Mouse (Mus musculus) megakaryocyte, embryonic 14.5 days (primary cell): Measurements from ENCODE around the gene Prkce. TPM values are rescaled to one million over a fixed set of nuclear protein-coding genes. Genes with fewer than 3 reads are reported as not detected.

Source experiments
- H3K27me3 ChIP-seq: replicated peaks from 2 replicates; pipeline ENCODE3; 2012; ENCODE audit warnings: inconsistent platforms
- H3K36me3 ChIP-seq: replicated peaks from 2 replicates; pipeline ENCODE3; 2012; ENCODE audit warnings: low read length, inconsistent platforms, mixed read lengths
- H3K4me1 ChIP-seq: 2 replicates; pipeline ENCODE4 v1.6.1; 2012; ENCODE audit warnings: inconsistent platforms
- H3K4me3 ChIP-seq: replicated peaks from 2 replicates; pipeline ENCODE3; 2012; ENCODE audit warnings: moderate library complexity, mild to moderate bottlenecking, inconsistent platforms
- H3K9me3 ChIP-seq: 2 replicates; pipeline ENCODE4 v1.6.1; 2012; ENCODE audit warnings: inconsistent platforms
- FLI1 ChIP-seq: IDR thresholded peaks from 2 replicates; pipeline ENCODE4 v1.6.1; 2012; ENCODE audit warnings: low read length, inconsistent platforms, mixed read lengths
- GATA1 ChIP-seq: IDR thresholded peaks from 3 replicates; pipeline ENCODE4 v1.6.1; 2012; ENCODE audit warnings: mixed read lengths, low read length, inconsistent platforms, borderline replicate concordance
- polyA plus RNA-seq: library from polyadenylated mRNA; stranded (reverse); fragments of >175 nt; gene quantifications from 2 replicates; pipeline ENCODE4 v1.2.3, GENCODE M21; 2012; ENCODE audit warnings: low replicate concordance; ENCODE audit not compliant: insufficient read depth

Gene Prkce
- polyA plus RNA-seq, 1 experiment: 7.3 TPM

GRCm38 (mm10) chr17:86445420-86445720 is 277.8 kb downstream of the Prkce start:
- TF ChIP-seq GATA1: no peak
- TF ChIP-seq FLI1: no peak
- peak overlapping the region; percentile 85 for H3K4me3 ChIP-seq
- H3K27me3 ChIP-seq: no peaks in the 10 kb centered on the region
- H3K36me3 ChIP-seq: peaks cover 6% of the 10 kb centered on the region
- H3K4me1 ChIP-seq: peaks cover 51% of the 10 kb centered on the region
- peaks cover 14% of the 10 kb centered on the region for H3K9me3 ChIP-seq

GRCm38 (mm10) chr17:86445900-86446299 is 278.3 kb downstream of the Prkce start:
- Histone ChIP-seq H3K27me3 (no peaks in the 10 kb centered on the region), H3K36me3 (peaks cover 6% of the 10 kb centered on the region), H3K9me3 (peaks cover 14% of the 10 kb centered on the region), H3K4me3 (no peak overlapping the region), H3K4me1 (peaks cover 51% of the 10 kb centered on the region)
- TF ChIP-seq GATA1: no peak

DNA sequence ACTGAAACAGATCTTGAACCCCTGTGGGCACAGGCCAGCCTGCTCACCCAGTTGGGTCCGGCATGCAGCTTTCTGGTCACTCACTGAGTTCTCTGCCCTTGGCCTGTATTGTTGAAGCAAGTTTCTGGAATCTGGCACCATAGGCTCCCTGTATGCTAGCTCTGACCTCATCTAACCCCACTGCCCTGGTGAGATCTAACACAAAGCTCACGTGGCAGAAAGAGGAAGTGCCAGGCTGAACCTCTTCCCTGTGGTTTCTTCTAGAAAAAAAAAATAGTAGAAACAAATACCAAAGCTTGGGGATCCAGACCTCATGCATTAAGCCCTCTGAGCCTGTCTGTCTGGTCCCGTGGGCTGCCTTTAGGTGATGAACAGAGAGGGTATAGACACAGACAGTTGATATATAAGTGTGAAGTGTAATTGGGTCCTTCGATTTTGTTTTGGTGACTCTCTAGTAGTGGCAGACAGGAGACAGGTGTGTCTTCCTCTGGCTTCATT is 279.6 kb downstream of the Prkce start:
- Histone ChIP-seq H3K4me3 (peak overlapping the region; percentile 74), H3K36me3 (peaks cover 6% of the 10 kb centered on the region), H3K27me3 (no peaks in the 10 kb centered on the region), H3K4me1 (peaks cover 51% of the 10 kb centered on the region), H3K9me3 (peaks cover 14% of the 10 kb centered on the region)
- TF ChIP-seq GATA1 (no peak), FLI1 (no peak)

DNA sequence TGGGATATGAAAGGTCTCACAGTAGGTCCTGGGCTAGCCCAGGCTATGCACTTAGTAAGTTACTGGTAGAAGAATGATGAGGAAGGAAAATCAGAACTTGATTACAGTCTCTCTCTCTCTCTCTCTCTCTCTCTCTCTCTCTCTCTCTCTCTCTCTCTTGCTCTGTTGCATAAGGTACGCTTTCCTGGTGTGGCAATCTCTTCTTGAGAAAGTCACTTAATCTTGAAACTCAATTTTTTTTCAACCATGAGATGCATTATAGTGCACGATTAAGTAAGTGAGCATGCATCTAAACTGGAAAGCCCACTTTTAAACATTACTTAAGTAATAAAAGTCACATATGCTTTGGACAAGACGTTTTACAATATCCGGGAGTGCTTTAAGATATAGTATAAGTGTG is 285.3 kb downstream of the Prkce start:
- Histone ChIP-seq H3K4me3 (no peak overlapping the region), H3K9me3 (peaks cover 8% of the 10 kb centered on the region), H3K27me3 (no peaks in the 10 kb centered on the region), H3K36me3 (peaks cover 5% of the 10 kb centered on the region), H3K4me1 (peaks cover 9% of the 10 kb centered on the region)
- TF ChIP-seq FLI1: no peak
- TF ChIP-seq GATA1: no peak

DNA sequence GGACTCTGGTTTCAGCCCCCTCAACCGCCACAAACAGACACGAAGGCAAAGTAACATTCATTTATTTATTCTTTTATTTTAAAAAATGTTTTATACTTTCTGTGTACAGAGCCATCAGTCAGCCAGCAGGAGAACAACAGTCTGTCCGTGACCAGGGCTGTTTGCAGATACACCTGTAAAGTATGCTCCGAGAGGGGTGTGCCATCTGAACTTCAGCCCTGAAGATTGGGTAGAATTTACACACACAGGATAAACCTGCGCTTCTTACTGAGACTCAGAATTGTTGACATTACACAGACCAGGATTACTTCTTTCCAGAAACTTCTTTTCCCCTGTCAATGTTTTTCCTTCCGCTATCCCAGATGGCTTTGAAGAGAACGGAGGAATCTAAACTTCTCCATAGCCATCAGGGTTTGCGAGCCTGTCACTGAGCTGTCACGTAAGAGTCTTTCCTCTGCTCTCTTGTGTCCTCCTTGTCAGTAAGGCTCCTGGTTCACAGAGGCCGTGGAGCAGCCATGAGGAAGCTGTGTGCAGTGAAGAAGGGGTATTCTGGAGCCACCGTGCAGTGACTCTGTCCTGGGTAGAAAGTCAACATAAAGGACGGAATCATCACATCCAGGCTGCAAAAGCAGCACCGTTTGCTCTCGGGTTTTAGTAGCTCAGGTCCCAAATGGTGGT is 286.2 kb downstream of the Prkce start:
- Histone ChIP-seq H3K36me3 (no peaks in the 10 kb centered on the region), H3K9me3 (peaks cover 2% of the 10 kb centered on the region; the same call in 1 of the 2 replicates), H3K4me3 (no peak overlapping the region), H3K27me3 (no peaks in the 10 kb centered on the region), H3K4me1 (peaks cover 12% of the 10 kb centered on the region)
- TF ChIP-seq GATA1 (no peak), FLI1 (no peak)

DNA sequence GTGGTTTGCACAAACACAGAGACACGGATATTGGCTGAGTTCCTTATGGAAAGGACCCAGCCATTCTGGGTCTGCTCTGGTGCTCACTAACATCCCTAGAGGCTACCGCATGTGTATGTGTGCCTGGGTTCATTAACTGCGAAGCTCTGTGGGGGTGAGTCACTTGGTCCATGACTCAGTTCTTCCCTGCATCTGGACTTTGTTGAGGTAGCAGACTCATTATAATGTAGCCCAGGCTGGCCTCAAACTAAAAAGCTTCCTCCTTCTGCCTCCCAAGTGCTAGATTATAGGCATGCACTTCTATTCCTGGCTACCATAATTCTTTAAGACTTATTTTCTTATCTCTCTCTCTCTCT is 286.7 kb downstream of the Prkce start:
- TF ChIP-seq FLI1 (no peak), GATA1 (no peak)
- Histone ChIP-seq H3K4me1 (peaks cover 12% of the 10 kb centered on the region), H3K36me3 (no peaks in the 10 kb centered on the region)

DNA sequence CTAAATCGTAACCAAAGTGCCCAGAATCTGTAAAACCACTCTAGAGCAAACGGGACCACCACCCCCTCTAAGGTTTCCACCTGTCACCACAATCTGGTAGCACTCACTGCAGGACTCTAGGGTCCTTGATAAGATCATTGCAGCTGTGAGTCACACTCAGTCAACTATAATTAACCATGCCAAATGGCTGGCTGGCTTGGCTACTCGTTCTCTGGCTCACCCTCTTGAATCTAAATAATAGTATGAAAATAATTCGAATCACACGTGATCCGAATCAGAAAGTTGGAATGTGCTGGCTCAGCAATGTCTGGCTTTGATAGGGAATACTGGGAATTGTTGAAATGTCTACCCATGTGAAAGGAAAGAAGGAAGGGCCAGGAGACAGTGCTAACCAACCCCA is 288.9 kb downstream of the Prkce start:
- Histone ChIP-seq H3K4me3 (no peak overlapping the region), H3K9me3 (no peaks in the 10 kb centered on the region), H3K27me3 (no peaks in the 10 kb centered on the region), H3K36me3 (no peaks in the 10 kb centered on the region), H3K4me1 (peaks cover 15% of the 10 kb centered on the region)
- TF ChIP-seq GATA1: no peak
- TF ChIP-seq FLI1: no peak

More for the DNA sequence above, 286.7 kb downstream of the Prkce start:
- Histone ChIP-seq H3K4me3 (no peak overlapping the region), H3K9me3 (peaks cover 2% of the 10 kb centered on the region; the same call in 1 of the 2 replicates), H3K27me3 (no peaks in the 10 kb centered on the region)

GRCm38 (mm10) chr17:86458302-86458980 is 290.9 kb downstream of the Prkce start:
- Histone ChIP-seq H3K4me1 (peaks cover 17% of the 10 kb centered on the region), H3K27me3 (no peaks in the 10 kb centered on the region), H3K9me3 (no peaks in the 10 kb centered on the region), H3K4me3 (no peak overlapping the region), H3K36me3 (no peaks in the 10 kb centered on the region)
- TF ChIP-seq GATA1: no peak
- no peak for TF ChIP-seq FLI1

GRCm38 (mm10) chr17:86460645-86461430 is 293.3 kb downstream of the Prkce start:
- Histone ChIP-seq H3K4me1 (peaks cover 17% of the 10 kb centered on the region), H3K36me3 (no peaks in the 10 kb centered on the region), H3K27me3 (no peaks in the 10 kb centered on the region), H3K4me3 (no peak overlapping the region), H3K9me3 (no peaks in the 10 kb centered on the region)
- TF ChIP-seq GATA1 (no peak), FLI1 (no peak)

GRCm38 (mm10) chr17:86463369-86463768 is 295.8 kb downstream of the Prkce start:
- no peak overlapping the region for H3K4me3 ChIP-seq
- peaks cover 19% of the 10 kb centered on the region for H3K4me1 ChIP-seq
- peaks cover 4% of the 10 kb centered on the region for H3K27me3 ChIP-seq
- no peaks in the 10 kb centered on the region for H3K36me3 ChIP-seq
- TF ChIP-seq FLI1 (no peak), GATA1 (no peak)
- no peaks in the 10 kb centered on the region for H3K9me3 ChIP-seq
